Mouse (Mus musculus) MEL (cell line): ENCODE data around the gene Lipf. TPM values are rescaled to one million over a fixed set of nuclear protein-coding genes. Genes with fewer than 3 reads are reported as not detected.

ENCODE experiments used
- DNase-seq: peaks from one replicate; pipeline ENCODE4 v3.0.0; 2011; ENCODE audit warnings: low read depth, low spot score
- H3K27ac ChIP-seq: 2 replicates; pipeline ENCODE4 v1.5.1; 2012; ENCODE audit warnings: low read depth, mild to moderate bottlenecking, control low read depth, low read length, moderate library complexity; ENCODE audit not compliant: control insufficient read depth
- H3K27me3 ChIP-seq, 2 experiments: fragments of 150-350 bp in 1 of 2; sonication (generic) in 1 of 2; 2 replicates each; pipeline ENCODE4 v1.6.1; 2012; ENCODE audit warnings: low read length in 2 of 2, mild to moderate bottlenecking in 2 of 2, improper control_type of control experiment in 1 of 2, moderate library complexity in 1 of 2; ENCODE audit not compliant: insufficient read depth in 2 of 2, control insufficient read depth in 1 of 2
- H3K36me3 ChIP-seq, 2 experiments: 2 replicates each; pipeline ENCODE4 v1.6.1; 2012 to 2014; ENCODE audit warnings: low read length in 2 of 2, improper control_type of control experiment in 1 of 2, inconsistent platforms in 1 of 2, mild to moderate bottlenecking in 1 of 2; ENCODE audit not compliant: insufficient read depth in 2 of 2, control insufficient read depth in 1 of 2
- H3K4me1 ChIP-seq, 2 experiments: fragments of 150-350 bp in 1 of 2; sonication (generic) in 1 of 2; 2 replicates each; pipeline ENCODE4 v1.6.1; 2012; ENCODE audit warnings: low read length in 2 of 2, improper control_type of control experiment in 1 of 2, mild to moderate bottlenecking in 1 of 2; ENCODE audit not compliant: insufficient read depth in 2 of 2, control insufficient read depth in 1 of 2
- H3K4me3 ChIP-seq, 2 experiments: fragments of 150-350 bp in 1 of 2; sonication (generic) in 1 of 2; 2 replicates each; pipeline ENCODE4 v1.5.1; 2012; ENCODE audit warnings: low read depth in 2 of 2, low read length in 2 of 2, mild to moderate bottlenecking in 2 of 2, moderate library complexity in 2 of 2, control low read depth in 1 of 2, improper control_type of control experiment in 1 of 2; ENCODE audit not compliant: control insufficient read depth in 1 of 2, insufficient read depth in 1 of 2
- H3K79me2 ChIP-seq: 2 replicates; pipeline ENCODE4 v1.6.1; 2012; ENCODE audit warnings: mild to moderate bottlenecking, low read length, moderate library complexity; ENCODE audit not compliant: control insufficient read depth, poor library complexity, insufficient read depth
- H3K9ac ChIP-seq: 2 replicates; pipeline ENCODE4 v1.6.1; 2012; ENCODE audit warnings: low read depth, mild to moderate bottlenecking, control low read depth, low read length, moderate library complexity; ENCODE audit not compliant: control insufficient read depth, poor library complexity, severe bottlenecking
- H3K9me3 ChIP-seq: fragments of 150-350 bp; sonication (generic); replicated peaks from 2 replicates; pipeline ENCODE4 v1.6.1; 2012; ENCODE audit warnings: mild to moderate bottlenecking, low read length, improper control_type of control experiment, moderate library complexity; ENCODE audit not compliant: insufficient read depth
- E2F4 ChIP-seq: IDR thresholded peaks from 2 replicates; pipeline ENCODE4 v1.6.1; 2011; ENCODE audit warnings: low read depth, low read length, improper control_type of control experiment, borderline replicate concordance
- ELF1 ChIP-seq: IDR thresholded peaks from 2 replicates; pipeline ENCODE4 v1.6.1; 2014; ENCODE audit warnings: low read depth, mild to moderate bottlenecking, inconsistent platforms, low read length, improper control_type of control experiment, moderate library complexity
- EP300 ChIP-seq, 2 experiments: IDR thresholded peaks; 2 replicates each; pipeline ENCODE4 v1.6.1; 2011; ENCODE audit warnings: improper control_type of control experiment in 2 of 2, low read length in 2 of 2, low read depth in 1 of 2, mild to moderate bottlenecking in 1 of 2
- GABPA ChIP-seq: IDR thresholded peaks from 2 replicates; pipeline ENCODE4 v1.6.1; 2012; ENCODE audit warnings: low read depth, mild to moderate bottlenecking, inconsistent platforms, low read length, improper control_type of control experiment, moderate library complexity
- KAT2A ChIP-seq: conservative IDR thresholded peaks from 2 replicates; pipeline ENCODE4 v1.6.1; 2012; ENCODE audit warnings: low read depth, low read length, improper control_type of control experiment, inconsistent platforms
- MAFK ChIP-seq: IDR thresholded peaks from 2 replicates; pipeline ENCODE4 v1.6.1; 2011; ENCODE audit warnings: low read depth, mild to moderate bottlenecking, low read length, improper control_type of control experiment, borderline replicate concordance
- MAX ChIP-seq: IDR thresholded peaks from 2 replicates; pipeline ENCODE4 v1.6.1; 2011; ENCODE audit warnings: low read length, improper control_type of control experiment
- MEF2A ChIP-seq: IDR thresholded peaks from 2 replicates; pipeline ENCODE4 v1.6.1; 2014; ENCODE audit warnings: low read depth, mild to moderate bottlenecking, inconsistent platforms, low read length, improper control_type of control experiment; ENCODE audit not compliant: poor library complexity, insufficient replicate concordance, severe bottlenecking; ENCODE audit errors: extremely low read depth
- MXI1 ChIP-seq: IDR thresholded peaks from 2 replicates; pipeline ENCODE4 v1.6.1; 2011; ENCODE audit warnings: mild to moderate bottlenecking, low read depth, low read length, improper control_type of control experiment
- MYC ChIP-seq: IDR thresholded peaks from 2 replicates; pipeline ENCODE4 v1.6.1; 2011; ENCODE audit warnings: low read depth, mild to moderate bottlenecking, low read length, improper control_type of control experiment, moderate library complexity
- NELFE ChIP-seq: IDR thresholded peaks from 2 replicates; pipeline ENCODE4 v1.6.1; 2011; ENCODE audit warnings: low read depth, low read length, improper control_type of control experiment
- POLR2AphosphoS2 ChIP-seq: IDR thresholded peaks from 2 replicates; pipeline ENCODE4 v1.6.1; 2011; ENCODE audit warnings: low read length, improper control_type of control experiment
- POLR2AphosphoS5 ChIP-seq: IDR thresholded peaks from 2 replicates; pipeline ENCODE4 v1.6.1; 2012; ENCODE audit warnings: low read depth, borderline replicate concordance, mild to moderate bottlenecking, inconsistent platforms, low read length, moderate library complexity, mixed read lengths
- TBP ChIP-seq: IDR thresholded peaks from 2 replicates; pipeline ENCODE4 v1.8.0; 2011; ENCODE audit warnings: low read depth, low read length, improper control_type of control experiment
- UBTF ChIP-seq: IDR thresholded peaks from 2 replicates; pipeline ENCODE4 v1.6.1; 2012; ENCODE audit warnings: low read depth, mild to moderate bottlenecking, inconsistent platforms, low read length, improper control_type of control experiment, moderate library complexity, borderline replicate concordance; ENCODE audit not compliant: insufficient read depth
- USF1 ChIP-seq: IDR thresholded peaks from 2 replicates; pipeline ENCODE4 v1.6.1; 2014; ENCODE audit warnings: low read depth, mild to moderate bottlenecking, inconsistent platforms, low read length, improper control_type of control experiment, moderate library complexity
- USF2 ChIP-seq, 2 experiments: IDR thresholded peaks; 2 replicates each; pipeline ENCODE4 v1.6.1; 2011 to 2012; ENCODE audit warnings: improper control_type of control experiment in 2 of 2, low read length in 2 of 2, borderline replicate concordance in 1 of 2, inconsistent platforms in 1 of 2, low read depth in 1 of 2, mild to moderate bottlenecking in 1 of 2; ENCODE audit not compliant: insufficient read depth in 1 of 2
- ZC3H11A ChIP-seq: IDR thresholded peaks from 2 replicates; pipeline ENCODE4 v1.6.1; 2012; ENCODE audit warnings: low read depth, mild to moderate bottlenecking, inconsistent platforms, low read length, improper control_type of control experiment
- ZKSCAN1 ChIP-seq: IDR thresholded peaks from 2 replicates; pipeline ENCODE4 v1.6.1; 2012; ENCODE audit warnings: low read depth, mild to moderate bottlenecking, inconsistent platforms, low read length, improper control_type of control experiment, moderate library complexity
- ZMIZ1 ChIP-seq: IDR thresholded peaks from 2 replicates; pipeline ENCODE4 v1.6.1; 2012; ENCODE audit warnings: low read depth, mild to moderate bottlenecking, inconsistent platforms, low read length, improper control_type of control experiment, moderate library complexity
- polyA plus RNA-seq, 2 experiments: library from polyadenylated mRNA; stranded (reverse) in 1 of 2; unstranded in 1 of 2; fragments of >175 nt in 1 of 2; fragments of >200 nt in 1 of 2; gene quantifications; 2 replicates each; pipeline versions ENCODE4 v1.2.1 to v1.2.4; 2012; ENCODE audit warnings: low replicate concordance in 2 of 2, low read depth in 1 of 2; ENCODE audit not compliant: insufficient read length in 2 of 2, insufficient read depth in 1 of 2, missing spikeins in 1 of 2
- total RNA-seq: library from RNA; depleted of rRNA; stranded (reverse); fragments of 300-350 nt; gene quantifications from 2 replicates; pipeline ENCODE4 v1.2.3, GENCODE M21; 2012; rRNA removed

Lipf gene
- total RNA-seq (not detected in 2 replicates), polyA plus RNA-seq (not detected)

- Histone ChIP-seq H3K27ac (no peak within 1 kb of the TSS), H3K27me3 (no peaks in the 10 kb centered on the region), H3K36me3 (no peaks in the 10 kb centered on the region), H3K9me3 (no peaks in the 10 kb centered on the region), H3K79me2 (no peaks in the 10 kb centered on the region), H3K4me1 (no peaks in the 10 kb centered on the region), H3K4me3 (no peak within 1 kb of the TSS), H3K9ac (no peak within 1 kb of the TSS)
- TF ChIP-seq NELFE = no peak
- TF ChIP-seq E2F4 = no peak
- no peak for TF ChIP-seq MAX
- no peak for TF ChIP-seq ZKSCAN1
- TF ChIP-seq UBTF = no peak
- no peak for TF ChIP-seq USF1
- TF ChIP-seq GABPA = no peak
- no peak for TF ChIP-seq ZC3H11A
- TF ChIP-seq POLR2AphosphoS2 = no peak
- TF ChIP-seq MYC = no peak
- TF ChIP-seq TBP = no peak
- TF ChIP-seq KAT2A = no peak
- no peak for TF ChIP-seq MXI1
- TF ChIP-seq POLR2AphosphoS5 = no peak
- no peak for TF ChIP-seq ELF1
- no peak for TF ChIP-seq MEF2A
- no peak for TF ChIP-seq MAFK
- TF ChIP-seq EP300 (IDR thresholded peaks at IDR 0.05; ENCODE audit: low read depth in 1 of 2, low read length in 2 of 2) = no peak
- TF ChIP-seq USF2 (IDR thresholded peaks at IDR 0.05; ENCODE audit: borderline replicate concordance in 1 of 2, insufficient read depth in 1 of 2, low read depth in 1 of 2, low read length in 2 of 2) = no peak
- no peak for DNase-seq
These were observed at the start of gene Lipf for GRCm38 (mm10) chr19:33960887-33961286. TSS of gene Lipf (plus strand) at chr19:33961187.

GRCm38 (mm10) chr19:33924099-33924498 lies 36.9 kb upstream of the Lipf start:
- Histone ChIP-seq H3K27ac (no peak overlapping the region), H3K4me1 (no peaks in the 10 kb centered on the region), H3K27me3 (no peaks in the 10 kb centered on the region), H3K4me3 (peak overlapping the region in 1 of 2 experiments; percentile 48; a peak in 1 of 4 replicates), H3K9me3 (no peaks in the 10 kb centered on the region), H3K36me3 (no peaks in the 10 kb centered on the region), H3K9ac (no peak overlapping the region), H3K79me2 (no peaks in the 10 kb centered on the region)
- TF ChIP-seq USF2 (IDR thresholded peaks at IDR 0.05; ENCODE audit: borderline replicate concordance in 1 of 2, insufficient read depth in 1 of 2, low read depth in 1 of 2, low read length in 2 of 2) (no peak), ZMIZ1 (no peak)
- peak; percentile 10 for DNase-seq
